Mouse (Mus musculus) left cerebral cortex, adult 18-20 months (tissue): ENCODE data around the gene Selenok. TPM values are rescaled to one million over a fixed set of nuclear protein-coding genes. Genes with fewer than 3 reads are reported as not detected.

Experiments used
- microRNA-seq, 2 experiments: library from miRNA; unstranded; fragments of <30 nt; microRNA quantifications; one replicate each; pipeline ENCODE4 v1.2.0; 2021
- total RNA-seq, 2 experiments: library from RNA; stranded (reverse); gene quantifications; 2 replicates each; pipeline ENCODE4 v1.2.3; 2021

Gene Selenok
- total RNA-seq, 2 experiments from 2014 or later = 128 to 136 TPM

Small RNA genes lying within 50 kb of the gene (microRNA-seq; reads per million reads assigned to microRNA genes)
- 0.75 to 1.7 reads per million in 2 experiments for gene Mir6947

Other genes with a start within 250 kb of the Selenok start
- 100 to 1,000 TPM; 101 to 110 TPM for gene Cacna2d3, start 246.4 kb upstream of the Selenok start, total RNA-seq
- 10 to 100 TPM; 80.2 to 83.3 TPM for gene Actr8, start 10.0 kb downstream of the Selenok start, total RNA-seq
- under 1 TPM; 0.75 to 0.79 TPM for gene Il17rb, start 40.6 kb downstream of the Selenok start, total RNA-seq
- 1 to 10 TPM; 1.6 to 2.6 TPM for gene Chdh, start 40.7 kb downstream of the Selenok start, total RNA-seq